Mouse (Mus musculus): ENCODE data around the gene Elf3.

- TF ChIP-seq CTCF (IDR thresholded peaks at IDR 0.05; ENCODE audit: low read depth) (no peak), EP300 (IDR thresholded peaks at IDR 0.05; ENCODE audit: low read depth) (no peak)
Observed at GRCm38 (mm10) chr1:135260931-135261330, 2.6 kb upstream of the Elf3 start.
